Mouse (Mus musculus) mesoderm, embryonic 11.5 days (tissue): ENCODE data around the gene Slc5a11.

Source experiments
- DNase-seq: peaks from one replicate; pipeline ENCODE4 v3.0.0-alpha.2; 2012; ENCODE audit warnings: low read depth, low spot score

The Slc5a11 gene

DNA sequence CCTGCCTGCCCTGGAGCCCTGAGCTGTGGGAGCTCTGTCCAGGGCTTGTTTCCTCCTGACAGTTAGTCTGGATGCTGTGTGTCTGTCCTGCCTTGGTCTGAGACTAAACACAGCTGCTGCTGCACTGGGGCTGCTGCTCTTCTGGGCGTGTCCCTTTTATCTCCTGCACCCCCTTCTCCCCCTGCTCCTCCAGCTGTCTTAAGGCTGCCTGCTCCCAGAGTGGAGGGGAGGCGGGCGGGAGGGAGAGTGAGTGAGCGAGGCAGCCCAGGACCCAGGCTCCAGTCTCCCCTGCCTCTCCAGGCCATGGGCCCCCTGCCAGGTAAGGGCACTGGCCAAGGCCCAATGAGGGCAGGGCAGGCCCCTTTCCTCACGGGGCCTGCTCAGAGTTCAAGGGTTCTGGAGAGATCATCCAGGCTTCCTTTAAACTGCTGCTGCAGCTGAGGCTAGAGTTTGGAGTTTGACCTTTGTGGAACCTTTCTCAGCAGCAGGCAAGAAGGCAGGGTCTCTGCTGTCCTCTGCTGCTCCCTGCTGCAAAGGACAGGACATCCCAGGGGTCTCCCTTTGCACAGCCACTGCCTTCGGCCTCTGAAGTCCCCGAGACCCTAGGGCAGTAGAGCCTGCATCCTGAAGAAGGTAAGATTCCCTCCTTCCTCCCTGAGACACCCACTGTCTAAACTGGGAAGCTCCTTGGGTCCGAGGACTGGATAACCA is at the start of gene Slc5a11:
Slc5a11 (plus strand) TSS at position 416 of the 711 bp plus-strand sequence.
- DNase-seq = peak; percentile 11

DNA sequence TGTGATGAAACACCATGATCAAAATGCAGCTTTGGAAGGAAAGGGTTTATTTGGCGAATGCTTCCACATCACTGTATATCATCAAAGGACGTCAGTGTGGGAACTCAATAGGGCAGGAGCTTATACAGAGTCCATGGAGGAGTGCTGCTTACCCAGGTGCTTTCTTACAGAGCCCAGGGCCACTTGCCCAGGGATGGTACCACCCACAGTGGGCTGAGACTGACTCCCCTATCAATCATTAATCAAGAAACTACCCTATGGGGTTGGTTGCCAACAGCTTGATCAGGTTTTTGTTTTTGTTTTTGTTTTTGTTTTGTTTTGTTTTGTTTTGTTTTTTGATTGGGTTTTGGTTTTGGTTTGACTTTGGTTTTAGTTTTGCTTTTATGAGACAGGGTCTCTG is 47.1 kb upstream of the Slc5a11 start:
- no peak for DNase-seq

DNA sequence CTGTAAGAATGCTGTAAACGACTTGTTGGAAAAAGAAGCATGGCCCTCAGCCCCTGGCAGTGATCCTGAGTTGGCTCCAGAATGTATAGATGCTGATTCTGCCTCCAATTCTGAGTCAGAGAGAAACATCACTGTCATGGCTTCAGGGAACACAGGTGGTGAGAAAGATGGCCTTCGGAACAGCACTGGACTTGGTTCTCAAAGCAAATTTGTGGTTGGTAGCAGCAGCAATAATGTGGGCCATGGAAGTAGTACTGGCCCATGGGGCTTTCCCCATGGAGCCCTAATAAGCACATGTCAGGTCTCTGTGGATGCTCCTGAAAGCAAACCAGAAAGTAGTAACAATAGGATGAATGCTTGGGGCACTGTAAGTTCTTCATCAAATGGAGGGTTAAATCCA is 45.0 kb upstream of the Slc5a11 start:
- no peak for DNase-seq

DNA sequence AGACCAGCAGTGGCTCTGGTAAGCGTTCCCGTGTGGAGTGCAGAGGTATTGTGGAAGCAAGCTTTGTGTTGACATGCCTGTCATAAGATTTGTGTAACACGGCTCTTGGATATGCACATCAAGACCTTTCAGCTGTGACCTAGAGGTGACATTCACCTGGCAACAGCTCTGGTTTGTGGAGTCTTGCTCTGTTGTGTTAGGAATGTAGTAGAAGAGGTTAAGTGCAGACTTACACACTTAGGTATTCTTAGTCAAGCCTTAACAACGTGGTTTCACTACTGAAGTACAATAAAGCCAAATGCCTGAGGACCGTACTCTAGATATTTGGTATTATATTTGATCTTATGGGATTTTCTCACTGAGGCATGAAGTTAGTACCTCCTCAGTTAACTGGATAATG is 42.5 kb upstream of the Slc5a11 start:
- no peak for DNase-seq

DNA sequence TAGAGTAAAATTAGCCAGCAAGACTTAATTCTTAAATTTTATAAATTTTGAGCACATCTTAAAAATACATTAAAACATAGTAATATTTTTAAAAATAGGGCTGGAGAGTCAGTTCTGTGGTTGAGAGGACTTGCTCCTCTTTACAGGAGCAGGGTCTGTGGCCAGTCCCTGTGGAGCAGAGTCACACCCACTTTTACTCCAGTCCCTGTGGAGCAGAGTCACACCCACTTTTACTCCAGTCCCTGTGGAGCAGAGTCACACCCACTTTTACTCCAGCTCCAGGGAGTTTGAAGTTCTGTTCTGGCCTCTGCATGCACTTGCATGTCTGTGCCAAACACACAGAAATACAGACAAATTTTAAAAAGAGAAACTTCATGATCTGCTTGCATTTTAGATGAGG is 37.4 kb upstream of the Slc5a11 start:
- DNase-seq = no peak

DNA sequence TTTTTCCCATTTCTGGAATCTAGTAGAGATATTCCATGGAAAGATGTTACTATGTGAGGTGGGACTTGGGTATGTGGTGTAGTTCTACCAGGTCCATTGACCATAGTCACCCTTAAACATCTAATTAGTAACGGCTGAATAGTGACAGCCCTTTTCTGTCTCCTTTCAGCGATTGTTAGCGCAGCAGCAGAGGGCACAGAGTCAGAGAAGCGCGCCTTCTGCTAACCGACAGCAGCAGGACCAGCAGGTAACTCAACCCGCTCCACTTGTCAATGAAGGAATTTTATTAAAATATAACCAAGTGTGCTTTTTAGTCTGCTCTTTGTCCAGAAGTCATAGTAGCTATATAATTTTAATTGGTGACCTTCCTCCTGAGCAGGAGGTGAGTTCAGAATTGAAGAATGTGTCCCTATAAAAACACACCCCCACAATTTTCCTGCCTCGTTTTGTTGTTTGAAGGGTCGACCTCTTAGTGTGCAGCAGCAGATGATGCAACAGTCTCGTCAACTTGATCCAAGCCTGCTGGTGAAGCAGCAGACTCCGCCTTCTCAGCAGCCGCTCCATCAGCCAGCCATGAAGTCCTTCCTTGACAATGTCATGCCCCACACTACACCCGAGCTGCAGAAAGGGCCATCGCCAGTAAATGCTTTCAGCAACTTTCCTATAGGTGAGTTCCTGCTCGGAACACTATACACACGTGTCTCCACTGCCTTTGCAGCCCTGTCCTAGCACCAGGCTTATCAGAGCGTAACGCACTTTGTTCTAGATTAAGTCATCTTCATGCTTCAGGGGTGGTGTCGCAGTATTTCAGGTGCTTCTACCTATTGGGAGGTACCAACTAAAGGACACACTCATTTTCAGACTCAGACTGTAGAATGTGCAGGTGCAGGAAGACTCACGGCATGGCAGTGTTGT is 32.5 kb upstream of the Slc5a11 start:
- DNase-seq = no peak

DNA sequence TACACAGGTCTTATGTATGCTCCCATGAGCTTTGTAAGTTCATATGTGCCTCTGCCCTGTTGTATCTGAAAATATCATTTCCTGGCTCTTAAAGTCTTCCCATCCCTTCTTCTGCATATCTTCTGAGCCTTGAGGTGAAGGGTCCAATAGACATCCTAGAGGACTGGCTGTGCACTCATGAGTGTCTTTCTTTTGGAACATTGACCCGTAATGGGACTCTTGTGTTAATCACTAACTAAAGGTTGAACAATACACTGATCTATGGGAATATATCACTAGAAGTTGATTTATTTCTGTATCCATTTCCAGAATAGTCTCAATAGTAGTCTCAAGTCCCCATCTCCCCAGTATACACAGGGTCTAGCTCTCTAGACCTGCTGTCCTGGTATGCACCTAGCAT is 29.7 kb upstream of the Slc5a11 start:
- DNase-seq = no peak

DNA sequence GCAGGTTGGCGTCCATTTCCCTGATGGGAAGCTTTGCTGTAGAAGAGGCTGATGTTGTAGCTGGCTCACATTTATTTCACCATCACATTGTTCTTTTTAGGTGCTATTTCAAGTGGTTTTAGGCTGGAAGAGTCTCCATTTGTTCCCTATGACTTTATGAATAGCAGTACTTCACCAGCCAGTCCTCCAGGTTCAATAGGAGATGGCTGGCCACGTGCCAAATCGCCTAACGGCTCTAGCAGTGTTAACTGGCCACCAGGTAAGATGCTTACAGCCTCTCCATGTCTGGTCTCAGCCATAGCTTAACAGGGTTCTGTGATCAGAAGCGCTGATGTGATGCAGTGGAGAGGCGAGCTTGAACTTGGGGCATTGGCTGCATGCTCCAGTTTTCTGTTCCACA is 28.1 kb upstream of the Slc5a11 start:
- DNase-seq = no peak

DNA sequence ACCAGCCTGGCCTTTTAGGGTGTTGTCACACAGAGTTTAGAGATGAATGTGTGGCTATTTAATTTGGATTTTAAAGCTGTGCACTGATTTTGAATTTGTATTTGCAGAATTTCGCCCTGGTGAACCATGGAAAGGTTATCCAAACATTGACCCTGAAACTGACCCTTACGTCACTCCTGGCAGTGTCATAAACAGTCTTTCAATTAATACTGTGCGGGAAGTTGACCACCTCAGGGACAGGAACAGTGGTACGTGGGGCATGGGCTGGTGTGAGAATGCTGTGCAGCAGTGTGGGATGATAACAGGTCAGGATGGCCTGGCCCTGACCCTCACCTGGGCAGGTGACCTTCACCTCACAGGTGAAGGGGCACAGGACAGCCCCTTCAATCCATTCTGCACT is 27.3 kb upstream of the Slc5a11 start:
- no peak for DNase-seq

DNA sequence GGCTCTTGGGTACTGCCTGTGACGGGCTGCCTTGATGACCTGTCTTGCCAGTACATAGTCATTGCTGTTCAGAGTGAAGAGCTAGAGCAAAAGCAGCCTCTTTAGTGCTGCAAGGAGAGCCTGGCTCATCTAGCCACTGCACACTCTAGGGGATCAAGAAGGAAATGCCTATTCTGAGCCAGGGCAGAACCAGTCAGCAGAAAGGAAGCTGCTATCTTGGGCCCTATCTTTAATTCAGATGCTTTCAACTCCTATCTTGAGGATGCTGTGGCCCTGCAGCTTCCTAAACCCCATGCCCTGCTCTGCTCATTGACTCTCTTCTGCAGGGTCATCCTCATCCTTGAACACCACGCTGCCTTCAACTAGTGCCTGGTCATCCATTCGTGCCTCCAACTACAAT is 26.1 kb upstream of the Slc5a11 start:
- DNase-seq = no peak

DNA sequence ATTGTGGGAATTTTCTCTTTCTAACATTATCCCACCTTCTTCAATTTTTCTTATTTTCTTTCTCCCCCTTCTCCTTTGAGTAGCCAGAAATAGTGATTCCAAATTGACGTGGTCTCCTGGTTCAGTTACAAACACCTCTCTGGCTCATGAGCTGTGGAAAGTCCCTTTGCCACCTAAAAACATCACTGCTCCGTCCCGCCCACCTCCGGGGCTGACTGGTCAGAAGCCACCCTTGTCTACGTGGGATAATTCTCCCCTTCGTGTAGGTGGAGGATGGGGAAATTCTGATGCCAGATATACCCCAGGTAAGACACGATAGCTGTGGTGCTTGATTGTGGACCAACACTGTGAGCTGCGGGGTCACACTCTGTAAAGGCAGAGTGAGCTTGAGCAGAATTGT is 24.8 kb upstream of the Slc5a11 start:
- no peak for DNase-seq

DNA sequence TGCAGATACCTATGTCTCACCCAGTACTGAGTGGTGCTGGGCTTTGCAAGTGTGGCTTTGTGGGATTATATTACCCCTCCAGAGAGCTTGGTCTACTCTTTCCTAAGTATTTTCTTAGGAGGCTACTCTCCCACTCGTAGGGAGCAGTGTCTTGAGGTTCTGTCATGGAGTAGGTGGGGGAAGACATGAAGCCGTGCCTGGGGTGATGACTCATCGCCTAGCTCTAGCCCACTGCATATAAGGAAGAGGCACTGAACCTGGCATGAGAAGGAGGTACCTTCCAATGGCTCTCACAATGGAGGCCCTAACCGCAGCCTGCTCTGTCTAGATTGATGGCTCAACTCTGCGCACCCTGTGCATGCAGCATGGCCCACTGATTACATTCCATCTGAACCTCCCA is 22.8 kb upstream of the Slc5a11 start:
- DNase-seq = no peak

DNA sequence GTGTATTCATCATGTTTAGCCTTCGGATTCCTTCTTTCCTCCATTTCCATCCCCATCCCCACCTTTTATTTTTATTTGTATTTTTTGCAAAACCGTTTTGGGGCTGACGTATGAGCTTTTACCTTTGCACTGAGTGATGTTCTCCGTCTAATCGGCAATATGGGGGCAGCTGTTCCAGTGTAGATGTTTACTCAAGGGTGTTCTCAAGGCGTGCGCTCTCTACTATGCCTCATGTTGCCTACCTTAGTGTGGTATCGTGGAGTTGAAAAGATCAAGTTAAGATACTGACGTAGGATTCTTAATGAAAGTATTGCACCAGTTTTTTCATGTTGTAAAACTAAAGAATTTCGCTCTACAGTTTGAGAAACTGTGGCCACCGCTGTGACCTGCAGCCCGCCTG is 21.4 kb upstream of the Slc5a11 start:
- DNase-seq = no peak

DNA sequence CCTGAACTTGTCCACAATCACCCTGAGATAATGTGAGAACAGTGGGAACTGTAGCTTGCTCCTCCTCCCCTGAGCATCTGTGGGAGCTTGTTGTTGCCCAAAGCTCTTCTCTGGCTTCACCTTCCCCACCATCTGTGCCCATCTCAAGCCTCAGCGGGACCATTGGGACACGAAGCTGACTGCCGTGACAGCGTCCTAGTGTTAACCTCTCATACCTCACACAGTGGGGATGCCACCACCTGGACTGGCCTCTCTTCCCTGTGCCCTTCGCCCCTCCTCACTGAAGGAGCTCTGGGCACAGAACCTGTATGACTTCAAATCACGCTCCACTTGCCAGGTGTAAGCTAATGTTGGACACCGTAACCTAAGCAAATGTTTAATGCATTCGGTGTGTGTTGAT is 19.9 kb upstream of the Slc5a11 start:
- no peak for DNase-seq

DNA sequence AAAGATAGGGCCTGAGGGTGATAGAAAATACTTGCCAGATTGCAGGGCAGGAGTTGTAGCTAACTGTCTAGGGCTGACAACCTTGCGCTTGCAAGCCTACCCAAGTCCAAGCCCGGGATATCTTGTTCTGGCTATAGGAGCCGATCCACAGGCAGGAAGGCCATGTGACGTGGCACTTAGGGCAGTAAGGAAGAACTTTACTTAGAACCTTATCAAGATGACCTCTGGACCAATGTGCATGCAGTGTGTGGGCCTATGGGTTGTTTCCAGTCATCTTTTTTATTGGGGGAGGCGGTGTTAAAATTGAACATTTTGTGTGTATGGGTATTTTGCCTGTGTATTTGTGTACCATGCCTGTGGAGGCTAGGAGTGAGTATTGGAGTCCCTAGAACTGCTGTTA is 18.1 kb upstream of the Slc5a11 start:
- DNase-seq = no peak

DNA sequence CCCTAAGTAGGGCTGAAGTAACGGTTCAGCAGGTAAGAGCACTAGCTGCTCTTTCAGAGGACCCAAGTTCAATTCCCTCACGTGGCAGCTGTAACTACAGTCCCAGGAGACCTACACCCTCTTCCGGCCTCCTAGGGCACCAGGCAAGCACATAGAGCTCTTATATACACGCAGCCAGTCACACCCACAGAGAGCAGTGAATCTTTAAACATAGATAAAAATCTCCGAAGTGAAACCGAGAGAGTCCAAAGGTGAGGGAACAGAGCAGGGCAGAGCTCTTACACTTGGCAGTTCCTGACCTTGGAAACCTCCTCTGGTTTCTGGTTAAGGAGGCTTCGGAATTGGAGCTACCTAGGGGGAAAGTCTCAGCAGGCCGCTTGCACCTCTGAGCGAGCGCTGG is 15.9 kb upstream of the Slc5a11 start:
- DNase-seq = no peak

DNA sequence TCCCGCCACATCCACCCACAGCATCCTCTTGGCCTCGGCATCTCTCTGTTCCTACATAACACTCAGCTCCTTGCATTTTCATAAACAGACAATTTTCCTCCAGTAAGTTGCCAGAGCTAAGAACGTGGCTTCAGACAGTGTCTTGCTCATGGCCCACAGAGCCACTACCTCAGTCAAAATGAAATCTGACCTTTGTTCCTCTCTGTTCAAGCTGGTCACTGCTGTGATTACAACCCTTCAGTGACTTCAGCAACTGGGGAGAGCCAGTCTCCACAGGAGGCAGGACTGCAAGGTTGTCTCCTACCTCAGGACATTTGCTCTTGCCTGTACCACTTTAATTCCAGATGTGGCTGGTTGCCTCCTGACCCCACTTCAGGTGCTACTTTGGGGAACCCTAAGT is 15.4 kb upstream of the Slc5a11 start:
- no peak for DNase-seq

DNA sequence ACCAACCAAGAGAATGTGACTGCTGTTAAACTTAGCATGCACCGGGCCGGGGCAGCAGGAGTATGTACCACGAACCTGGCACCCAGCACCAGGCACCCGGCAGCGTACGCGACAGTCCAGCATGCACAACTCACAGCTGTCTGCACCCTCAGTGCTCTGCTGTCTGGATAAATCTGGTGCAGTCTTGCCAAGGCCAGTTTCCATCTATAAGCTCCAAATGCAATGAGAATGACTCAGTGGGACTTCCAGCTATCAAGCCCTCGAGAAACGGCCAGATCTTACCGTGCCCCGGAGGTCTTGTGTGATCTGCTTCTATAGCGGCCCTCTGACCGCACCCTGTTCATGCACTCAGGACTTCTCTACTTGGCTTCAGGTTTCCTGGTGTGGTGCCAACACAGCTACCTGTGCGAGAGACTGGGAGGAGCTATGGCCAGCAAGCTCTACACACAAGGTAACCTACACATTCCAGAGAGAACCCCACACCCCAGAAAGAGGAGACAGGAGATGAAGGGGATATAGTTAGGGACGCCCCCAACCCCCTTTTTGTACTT is 14.8 kb upstream of the Slc5a11 start:
- DNase-seq = no peak

DNA sequence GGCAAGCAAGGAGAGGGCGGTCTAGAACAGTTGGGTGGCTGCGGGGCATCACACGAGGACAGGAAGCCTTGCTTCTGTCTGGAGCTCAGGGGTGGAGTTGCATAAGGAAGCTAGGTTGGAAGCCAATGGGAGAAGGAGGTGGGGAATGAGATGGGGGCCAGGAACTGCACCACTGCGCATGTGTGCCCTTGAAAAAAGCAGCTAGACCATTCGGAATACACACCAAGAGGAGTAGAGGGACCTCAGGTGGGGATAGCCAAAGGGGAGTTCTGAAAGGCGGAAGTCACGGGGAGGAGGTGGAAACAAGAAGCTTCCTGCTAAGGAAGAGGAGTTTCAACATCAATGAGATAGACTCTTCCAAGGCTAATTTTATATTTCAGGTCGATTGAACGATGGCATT is 13.9 kb upstream of the Slc5a11 start:
- DNase-seq = no peak

DNA sequence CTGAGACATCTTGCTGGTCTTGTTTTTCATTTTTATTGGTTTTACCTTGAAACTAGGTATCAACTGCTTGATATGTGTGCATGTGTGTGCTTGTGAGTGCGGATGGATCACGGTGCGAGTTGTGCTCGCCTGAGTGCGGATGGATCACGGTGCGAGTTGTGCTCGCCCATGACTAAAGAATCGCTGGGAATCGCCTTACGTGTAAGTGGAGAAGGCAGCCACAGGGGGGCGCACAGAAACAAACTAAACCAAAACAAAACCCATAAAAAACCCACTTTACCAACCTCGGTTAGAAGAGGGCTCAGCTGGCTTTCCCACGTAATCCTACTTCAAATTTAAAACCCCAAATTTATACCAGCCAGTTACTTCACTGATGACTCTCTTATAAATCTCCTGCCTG is 9.3 kb upstream of the Slc5a11 start:
- peak; percentile 69 for DNase-seq

DNA sequence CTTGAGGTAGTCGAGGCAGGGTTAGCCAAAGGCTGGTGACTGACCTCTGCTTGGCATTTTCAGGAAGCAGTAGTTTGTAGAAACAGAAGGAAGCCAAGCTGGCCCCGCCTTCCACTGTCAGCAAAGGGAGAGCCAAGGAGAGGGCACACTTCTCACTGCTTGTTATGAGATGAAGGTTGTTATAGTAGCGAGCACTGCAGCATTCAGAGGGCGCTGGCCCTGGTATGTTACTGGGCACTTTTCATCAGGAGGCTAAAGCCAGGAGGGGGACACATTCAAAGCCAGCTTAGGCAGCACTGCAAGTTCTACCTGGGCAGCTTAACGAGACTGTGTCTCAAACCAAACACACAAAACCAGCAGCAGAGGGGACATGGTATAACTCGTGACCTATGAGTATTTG is 7.0 kb upstream of the Slc5a11 start:
- no peak for DNase-seq

DNA sequence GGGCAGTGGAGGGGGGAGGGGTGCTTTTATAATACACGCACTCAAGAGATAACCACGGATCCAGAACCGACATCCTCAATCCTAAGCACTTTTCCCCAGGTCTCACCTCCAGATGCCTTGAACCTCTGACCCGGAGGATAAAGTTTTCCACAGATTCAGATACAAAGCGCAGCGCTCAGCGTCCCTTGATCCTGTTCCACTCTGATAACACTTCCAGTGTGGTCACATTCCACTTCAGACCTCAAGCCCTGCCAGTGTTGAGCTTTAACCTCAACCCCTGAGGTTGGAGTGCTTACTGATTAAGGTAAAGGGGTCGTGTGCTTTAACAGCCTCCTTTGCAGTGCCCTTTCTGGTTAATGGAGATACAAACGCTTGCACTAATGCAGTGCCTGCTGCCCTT is 4.7 kb upstream of the Slc5a11 start:
- no peak for DNase-seq

DNA sequence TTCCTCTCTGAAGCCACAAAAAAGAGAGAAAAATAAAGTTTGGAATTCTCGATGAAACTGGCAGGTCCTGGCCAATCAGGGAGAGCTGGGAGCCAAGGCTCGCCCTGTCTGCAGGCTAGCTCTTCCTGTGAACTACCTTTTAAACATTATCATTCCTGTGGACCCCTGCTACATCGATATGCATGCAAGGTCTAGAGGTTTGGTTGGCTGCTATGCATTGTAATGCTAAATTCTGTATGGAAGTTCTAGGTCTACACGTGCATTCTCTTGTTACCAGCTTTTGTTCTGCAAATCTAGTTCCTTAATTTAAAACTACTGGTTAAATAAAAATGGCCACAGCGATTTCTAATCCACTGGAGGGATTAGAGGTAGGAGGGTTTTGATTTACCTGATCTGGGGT is 3.1 kb upstream of the Slc5a11 start:
- DNase-seq = no peak
